Mouse (Mus musculus) hindbrain, embryonic 14.5 days (tissue): Measurements from ENCODE around the gene Gm21394. TPM values are rescaled to one million over a fixed set of nuclear protein-coding genes. Genes with fewer than 3 reads are reported as not detected.
"Not testable (repeated sequence)": the region's sequence is repeated elsewhere in the genome, so short reads cannot be mapped to it uniquely, and the experiment has no call there.

Experiments
- ATAC-seq: fragments of 200-750 bp; cut with Nextera tagmentation; 2 replicates; pipeline ENCODE4 v1.8.0; 2017; ENCODE audit warnings: moderate number of reproducible peaks, mild to moderate bottlenecking, moderate TSS enrichment, moderate library complexity; ENCODE audit not compliant: low FRiP score
- DNase-seq: peaks from one replicate; pipeline ENCODE4 v3.0.0-alpha.2; 2015; ENCODE audit warnings: low spot score
- H3K27ac ChIP-seq: fragments of 300-500 bp; sonication (generic); 2 replicates; pipeline ENCODE4 v1.5.1; 2014; ENCODE audit warnings: mild to moderate bottlenecking, moderate library complexity
- H3K27me3 ChIP-seq: fragments of 300-500 bp; sonication (generic); 2 replicates; pipeline ENCODE4 v1.6.1; 2014; ENCODE audit warnings: mild to moderate bottlenecking, low read length, mixed read lengths; ENCODE audit not compliant: control insufficient read depth, insufficient read depth
- H3K36me3 ChIP-seq: fragments of 300-500 bp; sonication (generic); replicated peaks from 2 replicates; pipeline ENCODE4 v1.6.1; 2014; ENCODE audit not compliant: control insufficient read depth, insufficient read depth
- H3K4me1 ChIP-seq: fragments of 300-500 bp; sonication (generic); replicated peaks from 2 replicates; pipeline ENCODE4 v1.6.1; 2014; ENCODE audit warnings: antibody characterized with exemption, low read length, mixed read lengths; ENCODE audit not compliant: control insufficient read depth, insufficient read depth
- H3K4me2 ChIP-seq: fragments of 300-500 bp; sonication (generic); replicated peaks from 2 replicates; pipeline ENCODE4 v1.6.1; 2014; ENCODE audit warnings: mild to moderate bottlenecking, moderate library complexity
- H3K4me3 ChIP-seq: fragments of 300-500 bp; sonication (generic); replicated peaks from 2 replicates; pipeline ENCODE4 v1.5.1; 2014; ENCODE audit warnings: mild to moderate bottlenecking, low read length
- H3K9ac ChIP-seq: fragments of 300-500 bp; sonication (generic); 2 replicates; pipeline ENCODE4 v1.6.1; 2014
- H3K9me3 ChIP-seq: fragments of 300-500 bp; sonication (generic); 2 replicates; pipeline ENCODE4 v1.6.1; 2016; ENCODE audit warnings: low read length; ENCODE audit not compliant: control insufficient read depth
- WGBS: fragments of 180-500 bp; shearing (Covaris S2); extraction: QIAGEN DNeasy Blood & Tissue Kit; methylation state at CpG from one replicate; pipeline ENCODE4 v1.1.7; 2014; 5-methylcytosine and 5-hydroxymethylcytosine counted together
- polyA plus RNA-seq: library from polyadenylated mRNA; unstranded; fragments of >200 nt; fragmentation: Nextera tagmentation; extraction: Ambion mirVana; gene quantifications from 2 replicates; pipeline ENCODE4 v1.2.1, GENCODE M21; 2014

Gm21394 gene
- not detected in 2 replicates for polyA plus RNA-seq

DNA sequence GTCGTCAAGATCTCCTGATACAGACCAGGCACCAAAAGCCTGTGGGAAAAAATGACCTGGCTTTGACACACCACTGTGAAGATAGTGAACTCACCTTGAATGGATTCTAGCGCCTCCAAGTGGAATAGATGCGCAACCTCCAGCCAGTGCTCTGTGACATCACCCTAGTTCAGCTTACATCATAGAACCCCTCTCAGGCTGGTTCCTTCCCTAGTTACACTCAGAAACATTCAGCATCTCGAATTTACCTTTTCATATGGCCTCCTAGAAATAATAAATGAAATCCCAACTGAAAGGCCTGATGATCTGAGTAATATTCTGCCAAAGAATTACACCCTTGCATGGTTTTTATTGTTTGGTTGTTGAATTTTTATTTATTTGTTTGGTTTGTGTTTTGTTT lies at the start of gene Gm21394:
Gene Gm21394, minus strand, starts transcription at position 101 of the 400 bp plus-strand sequence.
- not testable (repeated sequence) for H3K9ac ChIP-seq, H3K36me3 ChIP-seq, H3K27me3 ChIP-seq, DNase-seq, H3K4me2 ChIP-seq, H3K4me1 ChIP-seq, H3K9me3 ChIP-seq, ATAC-seq, H3K27ac ChIP-seq, H3K4me3 ChIP-seq
- WGBS: no CpG with 5 or more reads among the region's 4 CpGs

Other genes starting within 250 kb of the Gm21394 start
- not detected in 2 replicates for gene Gm21409, start 181.8 kb upstream of the Gm21394 start, polyA plus RNA-seq